Mouse (Mus musculus) embryo, embryonic 9.5 days (tissue): ENCODE results near the gene Irak2.
A peak's percentile ranks its signal among the peaks of the same experiment; 100 is the strongest.
"Not testable (repeated sequence)": the region's sequence is repeated elsewhere in the genome, so short reads cannot be mapped to it uniquely, and the experiment has no call there.

Experiments used
- DNase-seq: peaks from one replicate; pipeline ENCODE4 v3.0.0-alpha.2; 2017; ENCODE audit errors: extremely low spot score

The Irak2 gene

DNA sequence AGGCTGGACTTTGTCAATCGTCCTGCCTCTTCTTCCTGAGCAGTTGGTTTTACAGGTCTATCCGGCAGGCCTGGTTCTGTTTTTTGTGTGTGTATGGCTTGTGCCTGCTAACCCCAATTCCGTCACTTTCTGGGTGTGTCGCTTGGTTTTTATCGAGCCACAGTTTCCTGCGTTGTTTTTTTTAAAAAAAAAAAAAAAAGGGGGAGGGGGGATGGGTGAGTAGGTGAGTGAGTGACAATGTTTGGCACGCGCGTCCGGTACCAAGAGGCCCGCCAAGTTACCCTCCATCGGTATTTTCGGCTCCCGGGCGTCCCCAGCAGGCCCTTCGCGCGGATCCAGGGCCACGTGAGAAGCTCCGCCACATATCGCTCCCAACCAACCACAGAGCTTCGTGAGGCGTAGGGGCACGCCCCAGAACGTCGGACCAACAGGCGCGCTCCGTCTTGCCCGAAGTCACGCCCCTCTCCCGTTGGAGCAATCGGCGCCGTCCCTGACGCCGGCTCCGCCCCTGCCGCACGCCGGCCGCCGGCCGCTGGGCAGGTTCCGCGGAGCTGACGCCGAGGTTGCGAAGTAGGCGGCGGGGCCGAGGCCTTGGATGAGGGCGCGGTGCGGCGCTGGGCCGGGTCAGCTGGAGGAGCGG lies 58.4 kb downstream of the Irak2 start, which contains the start of gene Tatdn2:
Gene Tatdn2, plus strand, starts transcription at position 469 of the 640 bp plus-strand sequence.
- peak; percentile 94 for DNase-seq

DNA sequence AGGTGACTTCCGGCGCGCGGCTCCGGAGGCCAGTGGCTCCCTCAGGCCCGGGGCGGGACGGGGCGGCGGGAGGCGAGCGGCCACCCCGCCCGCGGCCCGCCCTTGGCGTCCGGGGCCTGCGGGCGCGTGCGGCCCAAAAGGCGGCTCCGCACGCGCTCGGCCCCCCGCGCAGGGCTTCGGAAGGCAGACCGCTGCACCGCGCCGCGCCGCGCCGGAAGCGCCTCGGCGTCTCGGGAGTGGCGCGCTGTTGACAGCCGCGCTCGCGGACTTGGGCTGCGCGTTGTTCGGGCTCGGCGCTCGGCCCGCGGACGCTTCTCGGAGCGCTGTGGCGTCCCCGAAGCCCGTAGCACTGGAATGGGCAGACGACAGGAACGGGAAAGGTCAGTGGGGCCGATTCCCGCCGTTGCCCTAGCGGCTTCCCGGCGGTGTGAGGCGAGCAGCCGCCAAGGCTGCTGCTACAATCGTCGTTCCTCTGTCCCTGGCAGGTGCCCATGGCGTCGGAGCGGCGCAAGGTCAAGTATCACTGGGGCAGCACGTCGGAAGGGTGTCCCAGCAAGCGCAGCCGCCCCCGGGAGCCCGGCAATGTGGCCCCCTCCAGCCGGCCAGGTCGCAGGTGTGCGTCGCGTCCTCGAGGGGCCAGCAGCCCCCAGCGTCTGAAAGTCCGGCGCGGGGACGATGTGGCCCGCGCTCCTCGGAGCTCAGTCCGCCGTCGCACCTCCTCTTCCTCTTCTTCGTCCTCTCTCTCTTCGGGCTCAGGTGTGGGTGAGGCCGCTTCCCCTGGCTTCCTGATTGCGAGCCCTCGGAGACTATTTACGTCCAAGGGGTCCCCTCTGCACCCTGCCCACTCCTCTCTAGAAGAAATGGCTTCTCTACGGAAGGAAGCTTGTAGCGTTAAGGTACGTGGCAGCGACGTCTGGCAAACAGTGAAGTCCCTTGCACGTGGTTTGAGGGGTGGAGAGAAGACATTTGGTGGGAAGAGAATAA lies 59.2 kb downstream of the Irak2 start:
- DNase-seq, result no peak

DNA sequence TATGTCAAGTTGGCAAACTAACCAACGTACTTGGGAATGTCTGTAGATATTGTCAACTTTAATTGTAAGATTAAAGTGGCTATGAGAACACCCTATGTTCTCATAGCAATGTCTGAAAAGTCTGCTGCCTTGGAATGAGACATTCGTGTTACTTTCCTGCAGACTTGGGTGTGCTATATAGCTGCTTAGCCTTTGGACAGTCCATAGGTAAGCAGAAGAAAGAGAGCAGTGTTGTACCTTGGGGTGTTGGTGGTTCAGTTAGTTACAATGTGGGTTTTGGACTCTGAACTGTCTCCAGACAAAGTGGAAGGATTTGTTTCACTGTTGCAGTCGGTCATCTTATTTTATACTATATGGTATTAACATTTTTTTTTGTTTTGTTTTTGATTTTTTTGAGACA lies 74.5 kb downstream of the Irak2 start:
- DNase-seq, result no peak

DNA sequence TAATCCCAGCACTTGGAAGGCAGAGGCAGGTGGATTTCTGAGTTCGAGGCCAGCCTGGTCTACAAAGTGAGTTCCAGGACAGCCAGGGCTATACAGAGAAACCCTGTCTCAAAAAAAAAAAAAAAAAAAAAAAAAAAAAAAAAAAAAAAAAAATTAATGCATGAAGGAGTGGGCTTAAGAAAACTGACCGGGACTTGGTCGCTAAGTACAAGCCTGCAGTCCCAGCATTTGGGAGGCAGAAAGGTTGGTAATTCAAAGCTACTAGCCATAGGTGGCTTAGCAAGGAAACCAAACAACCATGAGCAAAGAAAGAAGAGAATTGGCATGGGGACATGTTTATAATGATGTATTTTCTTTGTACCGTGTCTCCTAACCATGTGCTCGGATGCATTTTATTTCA lies 75.1 kb downstream of the Irak2 start:
- not testable (repeated sequence) for DNase-seq

DNA sequence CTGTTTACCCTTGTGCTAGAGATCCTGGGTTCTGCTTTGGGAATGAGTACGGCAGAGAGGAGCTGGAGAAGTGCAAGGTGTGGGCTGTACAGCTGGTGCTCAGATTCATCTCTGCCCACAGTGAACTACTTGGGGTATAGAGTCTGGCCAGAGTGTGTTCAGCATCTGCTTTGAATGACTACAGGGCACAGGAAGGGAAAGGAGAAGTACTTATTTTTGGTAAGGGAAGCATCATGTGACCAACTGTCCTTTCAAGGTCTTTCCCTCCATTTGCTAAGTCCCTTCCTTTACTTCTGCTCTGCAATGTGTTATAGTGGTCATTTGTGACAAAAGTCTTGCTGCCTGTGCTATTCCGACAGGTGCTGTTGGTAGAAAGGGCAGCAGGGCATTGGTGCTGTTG lies 76.0 kb downstream of the Irak2 start:
- no peak for DNase-seq

DNA sequence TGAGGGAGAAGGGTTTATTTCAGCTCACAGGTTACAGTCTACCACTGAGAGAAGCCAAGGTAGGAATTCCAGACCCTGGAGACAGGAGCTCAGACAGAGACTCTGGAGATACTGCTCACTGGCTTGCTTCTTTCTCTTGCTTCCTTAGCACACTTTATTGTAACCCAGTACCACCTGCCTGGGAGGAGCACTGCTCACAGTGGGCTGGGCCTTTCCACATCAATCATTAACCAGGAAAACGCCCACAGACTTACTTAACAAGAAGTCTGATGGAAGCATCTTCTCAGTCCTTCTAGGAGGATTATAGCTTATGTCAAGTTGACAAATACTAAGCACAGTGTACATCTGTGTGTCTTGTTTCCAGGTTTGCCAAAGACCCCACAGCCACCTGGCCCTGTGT lies 76.5 kb downstream of the Irak2 start:
- no peak for DNase-seq

DNA sequence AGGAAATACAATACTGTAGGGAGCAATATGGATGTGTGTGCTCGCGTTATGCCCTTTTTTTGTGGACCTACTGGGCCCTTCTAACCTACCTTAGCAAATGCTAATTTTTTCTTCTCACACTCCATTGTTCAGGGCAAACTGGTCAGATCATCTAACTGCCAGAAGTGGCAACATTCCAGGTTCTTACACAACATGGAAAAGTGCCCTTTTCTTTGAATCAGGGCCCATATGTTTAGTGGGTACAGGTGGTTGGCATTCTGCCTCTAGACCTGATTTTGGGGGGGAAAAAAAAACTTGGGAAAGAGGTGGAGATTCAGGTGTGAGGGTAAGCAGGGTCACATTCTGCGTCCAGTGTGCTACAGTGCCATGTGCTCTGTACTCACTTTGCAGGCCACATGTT lies 79.3 kb downstream of the Irak2 start:
- no peak for DNase-seq

DNA sequence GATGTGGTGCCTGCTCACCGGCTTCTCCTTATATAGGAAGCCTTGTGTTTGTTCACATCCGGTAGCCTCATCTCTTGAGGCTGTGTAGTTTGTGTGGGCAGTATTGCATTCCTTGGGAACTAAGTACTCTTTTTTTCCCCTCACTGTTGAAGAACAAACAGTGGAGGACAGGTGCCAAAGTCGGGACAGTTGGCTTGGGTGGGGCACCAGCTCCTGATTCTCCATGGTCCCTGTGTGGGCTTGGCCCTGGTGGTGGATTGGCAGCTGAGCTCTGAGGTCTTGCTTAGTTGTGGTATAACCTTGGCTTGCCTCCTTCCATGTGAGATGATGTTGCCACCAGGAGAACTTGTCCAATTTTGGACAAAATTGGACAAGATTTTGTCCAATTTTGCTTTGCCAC lies 81.6 kb downstream of the Irak2 start, which contains the start of gene Ghrl:
Gene Ghrl, minus strand, starts transcription at position 3 of the 400 bp plus-strand sequence.
- DNase-seq, result no peak

DNA sequence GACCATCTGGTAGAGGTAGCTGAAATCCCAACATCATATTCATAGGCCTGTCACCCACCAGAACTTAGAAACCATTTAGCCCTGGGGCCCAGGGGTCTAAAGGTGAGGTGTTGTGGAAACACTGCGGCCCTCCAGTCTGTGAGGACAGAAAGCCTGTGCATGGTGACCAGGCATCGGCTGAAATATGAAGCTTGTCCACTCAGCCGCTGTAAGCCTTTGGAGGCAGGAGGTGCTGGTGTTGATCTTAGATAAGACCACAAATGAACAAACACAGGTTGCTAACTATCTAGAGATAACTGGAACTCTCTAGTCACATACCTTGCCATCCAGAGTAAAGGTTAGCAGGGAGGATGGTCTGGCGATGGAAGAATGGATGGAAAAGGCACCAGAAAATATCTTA lies 82.8 kb downstream of the Irak2 start:
- no peak for DNase-seq

DNA sequence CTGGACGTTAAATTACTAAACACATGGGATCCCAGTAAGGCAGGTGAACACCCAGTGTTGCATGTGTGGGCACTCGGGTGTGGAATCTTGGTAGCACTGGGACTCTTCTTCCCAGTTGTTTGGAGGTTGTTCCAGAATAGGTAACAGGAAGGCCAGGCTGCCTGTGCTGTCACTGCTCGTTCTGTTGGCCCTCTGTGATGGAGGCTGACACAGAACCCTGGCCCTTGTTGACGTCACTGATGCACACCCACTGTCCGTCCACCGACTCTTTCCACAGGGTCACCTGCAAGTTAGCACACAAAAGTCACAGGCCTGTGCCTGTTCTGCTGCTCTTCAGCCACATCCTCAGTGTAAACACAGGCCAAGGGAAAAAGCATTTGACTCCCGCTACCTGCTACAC lies 89.9 kb downstream of the Irak2 start:
- DNase-seq, result no peak

DNA sequence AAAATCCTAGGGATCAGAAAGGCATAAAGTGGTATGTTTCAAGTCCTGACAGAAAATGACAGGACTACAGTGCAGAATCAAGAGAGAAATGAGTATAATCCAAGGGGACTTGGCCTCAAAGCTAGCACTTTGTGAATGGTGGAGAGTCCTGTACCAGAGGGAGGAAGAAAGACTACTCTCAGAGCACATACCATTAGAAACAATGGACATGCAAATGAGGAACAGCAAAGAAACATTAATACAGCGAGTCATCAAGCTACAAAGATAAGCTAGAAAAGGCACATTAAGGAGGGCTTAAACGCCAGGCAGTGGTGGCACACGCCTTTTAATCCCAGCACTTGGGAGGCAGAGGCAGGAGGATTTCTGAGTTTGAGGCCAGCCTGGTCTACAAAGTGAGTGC lies 93.0 kb downstream of the Irak2 start:
- DNase-seq, result no peak

DNA sequence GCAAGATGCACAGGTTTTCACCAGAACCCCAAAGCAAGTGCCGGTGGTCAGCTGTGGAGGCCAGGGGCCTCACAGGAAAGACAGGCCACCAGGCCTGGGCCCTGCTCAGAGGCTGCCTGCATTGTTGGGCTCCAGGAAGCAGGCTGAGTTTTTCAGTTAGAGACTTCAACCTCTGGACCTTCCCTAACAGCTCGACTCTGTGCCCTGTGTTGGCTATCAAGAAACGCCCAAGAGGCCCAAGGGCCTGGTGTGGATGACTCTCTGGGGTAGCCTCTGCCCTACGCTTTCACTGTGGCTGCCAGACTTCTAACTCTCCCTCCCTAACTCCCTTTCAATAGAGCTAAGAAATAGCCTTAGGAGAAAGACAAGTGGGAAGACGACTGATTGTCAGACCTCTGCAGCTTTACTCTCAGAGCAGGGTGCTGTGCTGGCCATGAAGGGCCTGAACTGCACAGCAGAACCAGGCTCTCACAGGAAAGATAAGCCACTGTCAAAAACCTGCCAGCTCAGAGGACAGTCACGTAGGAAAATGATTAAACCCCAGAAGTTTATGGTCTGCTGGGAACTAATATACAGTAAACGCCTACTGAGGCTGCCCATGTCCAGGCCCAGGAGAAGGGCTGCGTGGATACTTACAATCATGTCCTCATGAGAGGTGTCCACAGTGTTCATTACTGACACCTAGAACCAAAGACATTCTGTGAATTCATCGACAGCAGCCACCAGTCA lies 99.2 kb downstream of the Irak2 start:
- no peak for DNase-seq

DNA sequence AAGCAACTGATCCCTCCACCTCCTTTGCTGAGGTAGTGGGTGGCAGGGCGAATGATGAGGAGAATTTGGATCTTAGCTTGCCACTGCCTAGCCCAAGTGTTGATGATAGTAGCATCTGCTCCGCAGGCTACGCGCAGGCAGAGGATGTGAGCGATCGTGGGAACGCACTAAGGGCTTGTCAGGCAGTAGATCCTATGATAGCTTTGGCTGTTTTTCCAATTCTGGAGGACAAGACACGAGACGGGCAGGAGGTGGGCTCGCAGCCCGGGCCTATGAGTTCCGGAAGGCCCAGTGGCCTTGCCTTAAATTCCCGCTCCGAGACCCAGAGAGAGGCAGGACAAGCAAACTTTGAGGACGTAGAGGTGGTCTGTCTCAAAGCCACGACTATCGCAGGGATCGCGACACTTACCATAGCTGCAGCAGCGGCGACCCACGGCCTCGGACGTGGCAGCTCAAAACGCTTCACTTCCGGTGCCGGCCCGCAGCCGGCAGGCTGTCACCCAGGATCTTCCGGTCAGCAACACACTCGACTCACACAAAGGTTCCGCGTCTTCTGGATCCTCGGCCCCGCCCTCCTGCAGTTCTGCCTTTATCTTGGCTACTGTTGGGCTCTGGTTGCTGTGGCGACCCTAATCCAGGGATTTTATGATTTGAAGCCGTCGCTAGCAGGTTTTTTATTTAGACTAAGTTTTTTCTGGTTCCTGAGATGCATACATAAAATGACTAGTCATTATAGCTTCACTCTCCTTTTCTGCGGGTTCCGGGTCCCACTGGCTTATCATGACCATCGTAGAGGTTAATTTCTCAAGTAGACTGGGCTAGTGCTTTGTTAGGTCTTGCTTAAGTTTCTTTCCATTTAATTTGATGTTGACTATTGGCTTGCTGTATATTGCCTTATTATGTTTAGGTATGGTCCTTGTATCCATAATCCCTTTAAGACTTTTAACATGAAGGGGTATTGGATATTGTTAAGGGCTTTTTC lies 102.3 kb downstream of the Irak2 start, which contains the start of gene Sec13:
Gene Sec13, minus strand, starts transcription at position 508 of the 982 bp plus-strand sequence.
- DNase-seq, result peak; percentile 92

DNA sequence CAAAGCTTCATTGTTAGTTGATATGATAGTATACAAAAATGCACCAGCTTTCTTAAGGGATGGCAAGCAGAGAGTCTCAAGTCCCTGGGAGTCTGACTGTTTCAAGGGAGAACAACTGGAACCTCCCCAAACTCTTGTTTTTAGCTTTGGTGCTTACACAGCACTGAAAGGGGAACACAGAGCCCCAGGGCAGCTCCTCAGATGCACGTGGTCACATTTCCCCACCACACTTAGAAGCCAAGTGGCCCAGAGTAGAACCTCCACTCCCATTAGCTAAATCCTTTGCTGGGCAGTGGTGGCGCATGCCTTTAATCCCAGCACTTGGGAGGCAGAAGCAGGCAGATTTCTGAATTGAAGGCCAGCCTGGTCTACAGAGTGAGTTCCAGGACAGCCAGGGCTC lies 103.2 kb downstream of the Irak2 start:
- no peak for DNase-seq

DNA sequence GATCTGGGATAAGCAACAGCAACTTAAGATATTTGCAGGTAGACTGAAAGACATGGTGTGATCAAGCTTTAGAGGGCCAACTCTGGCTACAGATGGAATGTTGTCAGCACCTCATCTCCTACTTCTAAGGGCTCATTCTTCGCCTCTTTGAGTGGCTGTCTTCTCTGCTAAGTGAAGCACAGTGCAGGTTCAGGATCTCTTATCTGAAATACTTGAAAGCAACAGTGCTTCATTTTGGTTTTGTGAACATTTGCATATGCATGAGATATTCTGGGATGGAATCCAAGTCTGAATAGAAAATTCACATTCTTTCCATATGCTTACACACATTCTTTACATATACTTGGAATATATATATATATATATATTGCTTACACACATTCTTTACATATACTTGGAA lies 104.1 kb downstream of the Irak2 start:
- DNase-seq, result no peak

DNA sequence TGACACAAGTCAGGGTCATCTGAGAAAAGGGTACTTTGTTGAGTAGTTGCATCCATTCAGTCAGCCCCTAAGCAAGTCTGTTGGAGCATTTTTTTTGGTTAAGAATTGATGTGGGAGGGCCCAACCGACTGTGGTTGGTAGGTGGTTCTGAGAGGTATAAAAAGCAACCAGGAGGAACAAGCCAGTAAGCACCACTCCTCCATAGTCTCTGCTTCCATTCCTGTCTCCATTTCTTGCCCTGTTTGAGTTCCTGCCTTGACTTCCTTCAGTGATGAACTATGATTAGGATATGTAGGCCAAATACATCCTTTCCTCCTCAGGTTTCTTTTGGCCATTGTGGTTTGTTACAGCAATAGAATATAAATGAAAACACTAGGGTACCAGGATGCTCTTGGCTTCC lies 104.8 kb downstream of the Irak2 start:
- no peak for DNase-seq
